Mouse (Mus musculus) kidney, embryonic 16.5 days (tissue): ENCODE results near the gene Bola1. TPM values are rescaled to one million over a fixed set of nuclear protein-coding genes. Genes with fewer than 3 reads are reported as not detected.

ENCODE experiments used
- ATAC-seq: fragments of 200-750 bp; cut with Nextera tagmentation; 2 replicates; pipeline ENCODE4 v1.8.0; 2017; ENCODE audit warnings: moderate TSS enrichment; ENCODE audit not compliant: low FRiP score, low TSS enrichment
- H3K27ac ChIP-seq: fragments of 300-500 bp; sonication (generic); 2 replicates; pipeline ENCODE4 v1.5.1; 2014; ENCODE audit warnings: low read length
- H3K27me3 ChIP-seq: fragments of 300-500 bp; sonication (generic); 2 replicates; pipeline ENCODE4 v1.6.1; 2014; ENCODE audit warnings: low read length, control low read depth, mixed read lengths; ENCODE audit not compliant: insufficient read depth
- H3K36me3 ChIP-seq: fragments of 300-500 bp; sonication (generic); 2 replicates; pipeline ENCODE4 v1.6.1; 2014; ENCODE audit warnings: low read length, control low read depth, mixed read lengths; ENCODE audit not compliant: insufficient read depth
- H3K4me1 ChIP-seq: fragments of 300-500 bp; sonication (generic); 2 replicates; pipeline ENCODE4 v1.6.1; 2014; ENCODE audit warnings: low read length, control low read depth, mixed read lengths; ENCODE audit not compliant: insufficient read depth
- H3K4me2 ChIP-seq: fragments of 300-500 bp; sonication (generic); replicated peaks from 2 replicates; pipeline ENCODE4 v1.6.1; 2014; ENCODE audit warnings: low read depth, low read length
- H3K4me3 ChIP-seq: fragments of 300-500 bp; sonication (generic); 2 replicates; pipeline ENCODE4 v1.5.1; 2014; ENCODE audit warnings: mild to moderate bottlenecking, low read length
- H3K9ac ChIP-seq: fragments of 300-500 bp; sonication (generic); replicated peaks from 2 replicates; pipeline ENCODE4 v1.6.1; 2014; ENCODE audit warnings: low read length
- H3K9me3 ChIP-seq: fragments of 300-500 bp; sonication (generic); 2 replicates; pipeline ENCODE4 v1.6.1; 2016; ENCODE audit warnings: low read length, control low read depth
- WGBS: fragments of 180-500 bp; shearing (Covaris S2); extraction: QIAGEN DNeasy Blood & Tissue Kit; methylation state at CpG from one replicate; pipeline ENCODE4 v1.1.7; 2014; 5-methylcytosine and 5-hydroxymethylcytosine counted together
- microRNA-seq: library from miRNA; unstranded; fragments of <30 nt; microRNA quantifications from one replicate; pipeline ENCODE4, GENCODE M21; 2016
- polyA plus RNA-seq: library from polyadenylated mRNA; unstranded; fragments of >200 nt; fragmentation: Nextera tagmentation; extraction: Ambion mirVana; gene quantifications from 2 replicates; pipeline ENCODE4 v1.2.1, GENCODE M21; 2015

Gene Bola1
- polyA plus RNA-seq, 1 experiment from 2014 or later = 51.3 TPM

DNA sequence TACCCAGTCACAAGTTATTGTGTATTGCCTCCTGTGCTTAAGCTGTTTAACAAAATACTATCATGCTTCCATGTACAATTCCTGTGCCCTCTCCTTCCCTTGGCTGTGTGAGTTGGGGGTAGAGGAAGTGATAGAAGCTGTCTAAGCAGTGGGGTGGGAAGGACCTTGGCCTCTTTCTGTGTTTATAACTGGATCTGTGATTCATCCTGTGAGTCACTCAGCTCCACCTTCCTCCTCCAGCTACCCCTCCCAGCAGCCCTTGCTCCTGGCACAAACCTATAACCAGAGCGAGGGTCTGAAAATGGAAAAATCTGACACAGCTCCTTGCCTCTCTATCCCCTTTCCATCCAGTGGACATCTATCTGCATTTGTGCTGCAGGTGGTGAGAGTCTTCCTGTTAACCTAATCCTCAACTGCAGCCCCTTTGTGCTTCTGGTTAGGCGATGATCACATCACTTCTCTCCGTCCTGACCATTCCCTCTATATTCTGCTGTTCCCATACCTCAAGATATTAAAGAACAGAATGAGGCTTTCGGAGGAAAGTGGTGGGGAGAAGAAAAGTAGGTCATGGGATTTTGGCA, 59.2 kb downstream of the Bola1 start:
- no peaks in the 10 kb centered on the region for H3K27me3 ChIP-seq
- ATAC-seq = peak; percentile 70
- H3K9ac ChIP-seq = peak overlapping the region; percentile 79
- H3K4me3 ChIP-seq = peak overlapping the region; percentile 73
- peak overlapping the region; percentile 96 for H3K27ac ChIP-seq
- H3K4me2 ChIP-seq = peak overlapping the region; percentile 83
- 43% methylated on average over 4 of the region's 4 CpGs for WGBS
- peaks cover 26% of the 10 kb centered on the region for H3K4me1 ChIP-seq
- H3K36me3 ChIP-seq = peaks cover 15% of the 10 kb centered on the region
- no peaks in the 10 kb centered on the region for H3K9me3 ChIP-seq

DNA sequence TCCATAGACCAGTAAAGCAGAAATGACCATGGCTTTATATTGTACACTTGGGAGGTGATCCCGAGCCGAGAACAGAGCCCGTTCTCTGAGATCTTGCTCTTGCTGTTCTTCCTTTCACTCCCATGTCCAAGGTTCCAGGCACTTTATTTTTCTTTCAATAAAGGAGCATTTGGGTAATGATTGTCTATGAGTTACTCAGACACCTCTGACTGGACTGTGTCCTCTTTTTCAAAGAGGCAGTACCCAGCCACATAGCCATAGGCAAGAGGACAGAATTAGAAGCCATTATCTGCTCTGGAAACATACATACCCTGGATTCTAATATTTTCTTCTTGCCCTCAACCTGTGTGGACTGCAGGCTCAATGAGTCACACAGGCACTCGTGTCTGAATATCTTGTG, 59.7 kb downstream of the Bola1 start:
- Histone ChIP-seq H3K36me3 (peaks cover 16% of the 10 kb centered on the region), H3K4me3 (no peak overlapping the region), H3K27me3 (no peaks in the 10 kb centered on the region), H3K4me1 (peaks cover 26% of the 10 kb centered on the region), H3K27ac (peak overlapping the region; percentile 96), H3K9me3 (no peaks in the 10 kb centered on the region), H3K9ac (0 out of 2 replicates have a peak overlapping the region, but pooled peaks have one; percentile 79), H3K4me2 (peak overlapping the region; percentile 83)
- WGBS = 71% methylated on average over 4 of the region's 4 CpGs
- no peak for ATAC-seq

DNA sequence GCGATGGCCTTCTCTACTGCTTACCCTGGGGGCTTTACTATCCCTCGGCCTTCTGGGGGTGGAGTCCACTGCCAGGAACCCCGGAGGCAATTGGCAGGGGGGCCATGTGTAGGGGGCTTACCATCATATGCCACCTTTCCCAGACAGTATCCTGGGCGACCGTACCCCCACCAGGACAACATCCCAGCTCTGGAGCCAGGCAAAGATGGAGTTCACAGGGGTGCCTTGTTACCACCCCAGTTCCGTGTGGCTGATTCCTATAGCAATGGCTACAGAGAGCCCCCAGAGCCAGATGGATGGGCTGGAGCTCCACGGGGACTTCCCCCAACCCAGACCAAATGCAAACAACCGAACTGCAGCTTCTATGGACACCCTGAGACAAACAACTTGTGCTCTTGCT, 64.0 kb downstream of the Bola1 start:
- Histone ChIP-seq H3K36me3 (peaks cover 43% of the 10 kb centered on the region), H3K27ac (no peak overlapping the region), H3K4me2 (no peak overlapping the region), H3K4me1 (peaks cover 9% of the 10 kb centered on the region), H3K9me3 (no peaks in the 10 kb centered on the region), H3K27me3 (no peaks in the 10 kb centered on the region), H3K9ac (no peak overlapping the region), H3K4me3 (no peak overlapping the region)
- no peak for ATAC-seq
- 80% methylated on average over 8 of the region's 8 CpGs for WGBS

DNA sequence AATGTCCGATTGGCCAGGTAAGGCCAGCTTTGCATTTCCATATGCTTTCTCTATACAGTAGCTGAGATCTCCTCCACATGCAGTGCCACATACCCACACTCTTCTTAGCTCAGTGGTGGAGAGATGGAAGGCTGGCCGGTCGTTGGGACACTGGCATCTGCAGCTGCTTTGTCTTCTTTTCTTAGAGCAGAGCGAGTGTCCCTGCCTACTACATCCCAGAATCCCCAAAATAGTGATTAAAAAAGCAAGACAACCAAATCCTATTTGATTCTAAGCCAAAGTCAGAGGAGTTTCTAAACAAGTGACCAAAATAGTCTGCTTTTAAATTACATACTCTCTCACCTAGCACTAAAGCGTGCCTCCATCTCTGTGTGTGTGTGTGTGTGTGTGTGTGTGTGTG, 66.9 kb downstream of the Bola1 start:
- Histone ChIP-seq H3K36me3 (peaks cover 47% of the 10 kb centered on the region), H3K9me3 (no peaks in the 10 kb centered on the region), H3K27ac (no peak overlapping the region), H3K27me3 (no peaks in the 10 kb centered on the region), H3K4me1 (no peaks in the 10 kb centered on the region), H3K4me2 (no peak overlapping the region), H3K4me3 (no peak overlapping the region), H3K9ac (no peak overlapping the region)
- WGBS = 93% methylated on average over 5 of the region's 5 CpGs
- no peak for ATAC-seq

DNA sequence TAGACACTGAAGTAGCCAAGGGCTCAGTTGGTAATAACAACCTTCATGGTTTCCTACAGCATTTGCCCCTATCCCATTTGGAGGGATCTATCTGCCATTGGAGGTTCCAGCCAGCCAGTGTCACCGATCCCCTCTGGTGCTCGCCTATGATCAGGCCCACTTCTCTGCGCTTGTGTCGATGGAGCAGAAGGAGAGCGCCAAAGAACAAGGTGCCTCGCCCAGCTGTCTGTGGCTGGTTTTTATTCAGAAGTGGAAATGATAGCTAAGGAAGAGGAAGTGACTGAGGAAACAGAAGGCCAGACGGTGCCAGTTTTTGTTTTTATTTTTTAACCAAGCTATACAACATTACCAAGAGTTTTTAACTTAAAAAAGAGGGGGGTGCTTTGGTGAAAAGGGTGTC, 67.7 kb downstream of the Bola1 start:
- peaks cover 47% of the 10 kb centered on the region for H3K36me3 ChIP-seq
- ATAC-seq = no peak
- no peak overlapping the region for H3K4me2 ChIP-seq
- no peaks in the 10 kb centered on the region for H3K4me1 ChIP-seq
- no peaks in the 10 kb centered on the region for H3K27me3 ChIP-seq
- H3K9ac ChIP-seq = no peak overlapping the region
- 83% methylated on average over 7 of the region's 7 CpGs for WGBS
- no peaks in the 10 kb centered on the region for H3K9me3 ChIP-seq
- no peak overlapping the region for H3K4me3 ChIP-seq
- H3K27ac ChIP-seq = no peak overlapping the region

DNA sequence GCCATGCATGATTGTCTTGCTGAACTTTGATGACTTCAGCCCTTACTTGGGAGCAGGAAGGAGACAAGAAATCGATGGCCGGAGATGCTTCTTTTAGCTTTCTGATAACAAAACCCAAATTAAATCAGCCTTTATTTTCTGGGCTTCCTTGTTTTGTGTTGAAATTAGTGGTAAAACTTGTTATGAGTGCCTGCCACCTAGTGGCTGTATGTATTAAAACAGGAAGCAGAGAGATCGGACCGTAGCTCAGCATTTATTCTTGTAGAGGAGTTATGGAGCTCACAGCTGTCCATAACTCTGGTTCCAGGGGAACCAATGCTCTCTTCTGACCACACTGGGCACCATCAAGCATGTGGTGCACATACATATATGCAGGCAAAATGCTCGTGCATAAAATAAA, 71.6 kb downstream of the Bola1 start:
- 19% methylated on average over 5 of the region's 5 CpGs for WGBS
- H3K9me3 ChIP-seq = no peaks in the 10 kb centered on the region
- H3K4me2 ChIP-seq = no peak overlapping the region
- H3K9ac ChIP-seq = peak overlapping the region; percentile 48; the same call in 1 of the 2 replicates
- no peak overlapping the region for H3K27ac ChIP-seq
- no peak overlapping the region for H3K4me3 ChIP-seq
- H3K27me3 ChIP-seq = no peaks in the 10 kb centered on the region
- peaks cover 29% of the 10 kb centered on the region; the same call in 1 of the 2 replicates for H3K36me3 ChIP-seq
- no peak for ATAC-seq
- H3K4me1 ChIP-seq = no peaks in the 10 kb centered on the region

Small RNA genes within 50 kb of the gene (microRNA-seq; reads per million reads assigned to microRNA genes)
- gene Gm44492 = not detected
- gene Gm47311 = not detected
- not detected for gene Gm47313

Other genes with a start within 250 kb of the Bola1 start
- 29.0 and 32.8 TPM in 2 replicates for gene Plekho1, start 223.7 kb downstream of the Bola1 start, polyA plus RNA-seq
- 34.9 and 37.0 TPM in 2 replicates for gene Vps45, start 161.2 kb downstream of the Bola1 start, polyA plus RNA-seq
- gene Otud7b, start 115.2 kb downstream of the Bola1 start, polyA plus RNA-seq = 14.9 and 18.1 TPM in 2 replicates
- 26.3 and 30.8 TPM in 2 replicates for gene Mtmr11, start 57.7 kb downstream of the Bola1 start, polyA plus RNA-seq
- 186 and 199 TPM in 2 replicates for gene Sf3b4, start 47.4 kb downstream of the Bola1 start, polyA plus RNA-seq
- gene Sv2a, start 38.6 kb downstream of the Bola1 start, polyA plus RNA-seq = 5.1 TPM in 2 replicates
- 0.87 TPM in 1 of 2 replicates, not detected in the other for gene Hist2h2ab, start 156 bp upstream of the Bola1 start, polyA plus RNA-seq
- gene Hist2h2ac, start 1.2 kb upstream of the Bola1 start, polyA plus RNA-seq = 7.0 and 7.5 TPM in 2 replicates
- 11.1 and 16.9 TPM in 2 replicates for gene Hist2h2be, start 1.4 kb upstream of the Bola1 start, polyA plus RNA-seq
- gene Hist2h3c2, start 19.4 kb upstream of the Bola1 start, polyA plus RNA-seq = 3.1 and 3.7 TPM in 2 replicates
- 46.3 and 49.3 TPM in 2 replicates for gene Hist2h2aa2, start 20.6 kb upstream of the Bola1 start, polyA plus RNA-seq
- gene Hist2h2aa1, start 25.8 kb upstream of the Bola1 start, polyA plus RNA-seq = 12.9 and 14.2 TPM in 2 replicates
- 0.24 and 1.1 TPM in 2 replicates for gene Hist2h3c1, start 27.0 kb upstream of the Bola1 start, polyA plus RNA-seq
- 8.0 and 10.8 TPM in 2 replicates for gene Hist2h4, start 43.6 kb upstream of the Bola1 start, polyA plus RNA-seq
- 35.4 and 45.1 TPM in 2 replicates for gene Hist2h3b, start 48.9 kb upstream of the Bola1 start, polyA plus RNA-seq
- gene Hist2h2bb, start 50.0 kb upstream of the Bola1 start, polyA plus RNA-seq = 14.8 TPM in 2 replicates
- 1.9 and 2.7 TPM in 2 replicates for gene Fcgr1, start 74.3 kb upstream of the Bola1 start, polyA plus RNA-seq
- gene BC107364, start 232.6 kb upstream of the Bola1 start, polyA plus RNA-seq = 0.25 TPM in 1 of 2 replicates, not detected in the other